Mouse (Mus musculus): ENCODE measurements around the gene Phactr4.

DNA sequence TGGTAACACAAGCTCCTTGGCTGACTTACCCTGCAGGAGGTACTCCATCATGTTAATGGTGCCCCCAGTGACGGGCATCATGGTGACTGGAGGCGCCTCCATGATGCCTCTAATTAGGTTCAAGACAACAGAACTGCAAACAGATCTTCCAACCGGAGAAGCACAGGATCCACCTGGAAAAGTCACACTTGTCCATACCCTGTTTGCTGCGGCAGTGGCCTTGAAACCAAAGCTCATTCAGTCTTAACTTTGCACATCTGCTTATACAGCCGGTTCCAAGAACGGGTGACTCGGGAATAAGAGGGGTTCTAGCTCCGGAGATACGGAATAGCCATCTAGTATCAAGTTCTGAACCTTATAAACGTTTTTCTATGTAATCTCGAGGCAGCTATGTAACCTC lies 40.5 kb upstream of the Phactr4 start:
- TF ChIP-seq CTCF (IDR thresholded peaks at IDR 0.05) (no peak), EP300 (IDR thresholded peaks at IDR 0.05) (no peak)

Measured in lung, postnatal 0 days (tissue).